Mouse (Mus musculus) adipocyte (in vitro differentiated cells): ENCODE measurements at regions not wholly inside any gene's neighbourhood (a gene's known extent, or its start where the extent isn't known, plus 50 kb on each side); places are given as distances from the start of the nearest gene placed in this dataset.
"Not testable (repeated sequence)": the region's sequence is repeated elsewhere in the genome, so short reads cannot be mapped to it uniquely, and the experiment has no call there.

Source experiments
- DNase-seq: peaks from one replicate; pipeline ENCODE4 v3.0.0-alpha.2; 2016; ENCODE audit warnings: low spot score

- no peak for DNase-seq
Observed at GRCm38 (mm10) chr3:38320998-38321397, 163.6 kb downstream of the Ankrd50 start.

DNA sequence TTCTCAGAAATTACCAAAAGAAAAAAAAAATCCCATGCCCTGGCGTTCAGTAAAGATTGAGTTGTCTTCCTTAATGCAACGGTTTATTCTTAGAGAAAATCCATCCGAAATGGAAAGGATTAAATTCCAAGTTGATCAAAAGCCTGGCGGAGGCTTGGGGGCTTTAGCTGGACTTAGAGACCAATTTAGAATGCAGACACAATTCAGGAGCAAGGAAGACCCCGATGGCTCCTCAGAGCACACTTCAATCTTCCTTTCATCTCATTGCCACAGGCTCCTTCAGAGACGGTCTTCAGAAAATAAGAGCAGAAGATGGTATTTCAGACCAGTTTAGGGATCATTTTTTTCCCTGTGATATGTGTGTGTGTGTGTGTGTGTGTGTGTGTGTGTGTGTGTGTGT is 171.8 kb downstream of the Ankrd50 start:
- DNase-seq = no peak

DNA sequence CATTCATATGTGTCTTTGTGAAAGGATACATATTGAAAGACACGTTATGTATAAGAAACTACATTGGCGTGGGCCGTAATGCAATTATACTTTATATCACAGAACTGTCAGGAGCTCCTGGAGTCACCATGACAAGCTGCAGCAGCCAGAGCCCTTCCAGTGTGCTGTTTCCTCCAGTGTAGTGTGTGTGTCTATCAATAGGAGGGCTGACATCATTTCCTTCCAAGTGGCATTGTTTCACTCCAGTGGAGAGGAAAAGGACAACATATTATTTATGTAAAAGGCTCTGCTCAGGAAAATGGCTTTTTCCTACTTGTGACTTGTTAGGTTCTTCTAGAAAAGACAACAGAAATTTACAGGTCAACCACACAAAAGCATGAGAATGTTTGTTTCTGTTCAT is 172.5 kb downstream of the Ankrd50 start:
- DNase-seq = no peak

GRCm38 (mm10) chr3:38299898-38300751 is 184.5 kb downstream of the Ankrd50 start:
- DNase-seq = no peak

- DNase-seq = peak; percentile 19
Observed at GRCm38 (mm10) chr3:38299236-38299897, 185.3 kb downstream of the Ankrd50 start.

GRCm38 (mm10) chr3:38297499-38297898 is 187.1 kb downstream of the Ankrd50 start:
- peak; percentile 75 for DNase-seq

DNA sequence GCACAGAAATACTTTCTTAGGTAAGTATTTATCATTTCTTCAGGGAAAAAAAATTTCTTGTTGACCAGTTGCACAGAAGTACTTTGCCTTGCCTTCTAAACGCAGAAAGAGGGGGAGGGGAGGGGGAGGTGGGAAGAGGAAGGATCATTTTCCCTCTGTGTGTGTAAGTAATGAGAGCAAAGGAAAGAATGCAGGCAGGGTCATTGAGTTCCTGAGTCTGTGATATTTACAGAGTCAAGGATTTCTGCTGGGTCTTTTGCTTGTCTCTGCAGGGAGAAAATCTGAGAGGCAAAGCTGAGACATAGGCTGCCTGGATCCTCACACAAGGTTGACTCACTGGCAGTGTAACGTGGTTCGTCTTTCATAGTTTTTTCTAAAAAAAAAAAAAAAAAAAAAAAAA is 195.6 kb downstream of the Ankrd50 start:
- no peak for DNase-seq

DNA sequence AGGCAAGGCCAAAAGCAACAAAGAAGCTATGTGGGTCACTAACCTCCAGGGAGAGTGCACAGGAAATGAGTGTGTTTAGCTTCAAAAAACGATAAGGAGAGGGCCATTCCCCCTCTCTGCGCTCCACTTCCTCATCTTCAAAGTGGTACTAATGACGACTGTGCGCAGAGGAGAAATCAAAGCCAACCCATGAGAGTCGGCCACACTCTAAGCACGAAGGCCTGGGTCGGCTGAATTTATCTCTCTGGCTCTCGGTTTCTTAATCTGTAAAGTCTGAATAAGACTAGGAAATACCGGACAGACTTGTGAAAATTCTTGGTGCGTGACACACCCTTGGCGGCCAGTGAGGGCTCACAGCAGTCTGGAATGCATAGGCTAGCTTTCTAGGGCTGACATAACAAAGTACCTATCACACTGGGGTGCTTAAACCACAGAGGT is 200.9 kb downstream of the Ankrd50 start:
- DNase-seq = peak; percentile 40

DNA sequence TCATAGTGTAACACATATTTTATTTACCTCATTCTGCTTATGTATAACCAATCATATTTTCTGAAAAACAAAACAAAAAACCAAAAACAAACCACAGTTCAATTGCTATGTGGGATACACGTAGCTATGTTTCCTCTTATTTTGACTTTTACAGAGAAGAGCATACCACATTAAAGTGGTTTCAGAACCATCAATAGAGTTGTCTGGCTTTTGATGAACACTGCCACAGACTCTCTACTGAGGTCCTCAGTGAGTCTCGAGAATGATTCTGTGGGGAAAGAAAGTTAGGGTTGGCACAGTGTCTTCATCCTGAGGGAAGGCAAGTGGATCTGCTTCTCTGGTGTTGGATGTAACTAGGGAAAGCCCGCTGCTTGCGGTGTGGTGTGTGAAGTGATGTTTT is 201.8 kb downstream of the Ankrd50 start:
- DNase-seq = no peak

GRCm38 (mm10) chr3:38281683-38282082 is 203.0 kb downstream of the Ankrd50 start:
- DNase-seq = no peak

DNA sequence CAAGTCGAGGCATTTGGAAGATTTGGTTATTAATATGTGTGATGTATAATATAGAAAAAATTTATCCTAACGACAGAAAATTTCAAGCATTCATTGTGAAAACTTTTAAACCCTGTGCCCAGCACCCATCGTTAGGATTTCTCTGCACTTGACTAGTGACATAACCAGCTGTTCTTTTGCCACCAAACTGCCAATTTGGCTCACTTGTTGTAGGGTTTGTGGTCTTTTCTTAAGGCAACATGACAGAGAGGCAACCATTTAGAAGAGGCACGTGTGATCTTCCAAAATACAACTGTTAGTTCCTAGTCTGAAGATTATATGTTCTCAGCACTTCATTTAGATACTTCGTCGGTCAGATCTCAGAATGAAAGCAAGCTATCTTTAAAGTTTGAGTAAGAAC is 203.8 kb downstream of the Ankrd50 start:
- DNase-seq = no peak

- DNase-seq = no peak
Observed at GRCm38 (mm10) chr3:38280105-38280504, 204.5 kb downstream of the Ankrd50 start.

DNA sequence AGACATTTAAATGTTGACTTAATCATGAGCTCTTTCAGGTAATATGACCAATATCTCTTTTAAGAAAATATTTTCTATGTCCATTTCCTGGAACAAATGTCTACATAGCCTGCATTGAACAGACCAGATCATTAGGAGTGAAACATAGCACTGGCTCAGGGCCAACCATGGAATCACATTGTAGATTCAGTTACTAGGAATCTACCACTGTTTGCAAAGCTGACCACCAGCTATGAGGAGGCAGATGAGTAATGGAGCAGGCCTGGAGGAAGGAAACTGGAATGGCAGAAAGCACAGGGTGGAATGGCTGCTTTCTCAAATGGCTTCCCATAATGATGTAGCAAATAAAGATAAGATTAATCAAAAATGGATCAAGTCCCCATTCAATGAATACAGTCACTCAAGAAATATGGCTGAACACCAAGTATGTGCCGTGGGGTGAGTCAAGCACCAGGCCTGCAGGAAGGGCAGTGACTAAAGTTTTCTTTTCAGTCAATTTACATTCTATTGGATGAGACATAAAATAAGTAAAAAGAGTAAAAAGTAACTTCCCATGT is 207.6 kb downstream of the Ankrd50 start:
- no peak for DNase-seq

DNA sequence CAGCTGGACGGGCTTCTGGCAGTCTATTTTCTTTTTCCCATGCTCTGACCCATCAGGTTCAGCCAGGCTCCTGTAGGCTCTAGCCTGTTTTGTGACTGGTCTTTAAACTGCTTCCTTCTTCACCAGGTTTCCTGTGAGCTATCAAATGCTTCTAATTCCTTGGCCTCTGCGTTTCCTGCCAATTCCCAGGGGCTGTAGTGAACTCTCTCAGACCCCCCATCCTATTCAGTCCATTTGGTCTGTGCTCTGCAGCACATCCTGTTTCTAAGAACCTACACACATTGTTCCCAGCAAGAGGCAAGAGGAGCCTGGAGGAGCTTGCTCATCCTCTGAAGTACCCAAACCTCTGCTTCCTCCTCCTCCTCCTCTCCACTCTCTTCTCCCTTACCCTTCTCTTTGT is 209.3 kb downstream of the Ankrd50 start:
- DNase-seq = no peak

GRCm38 (mm10) chr3:38270742-38271141 is 213.9 kb downstream of the Ankrd50 start:
- DNase-seq = no peak

GRCm38 (mm10) chr3:38268226-38268625 is 216.4 kb downstream of the Ankrd50 start:
- no peak for DNase-seq

GRCm38 (mm10) chr3:38263261-38264141 is 221.1 kb downstream of the Ankrd50 start:
- DNase-seq = no peak

DNA sequence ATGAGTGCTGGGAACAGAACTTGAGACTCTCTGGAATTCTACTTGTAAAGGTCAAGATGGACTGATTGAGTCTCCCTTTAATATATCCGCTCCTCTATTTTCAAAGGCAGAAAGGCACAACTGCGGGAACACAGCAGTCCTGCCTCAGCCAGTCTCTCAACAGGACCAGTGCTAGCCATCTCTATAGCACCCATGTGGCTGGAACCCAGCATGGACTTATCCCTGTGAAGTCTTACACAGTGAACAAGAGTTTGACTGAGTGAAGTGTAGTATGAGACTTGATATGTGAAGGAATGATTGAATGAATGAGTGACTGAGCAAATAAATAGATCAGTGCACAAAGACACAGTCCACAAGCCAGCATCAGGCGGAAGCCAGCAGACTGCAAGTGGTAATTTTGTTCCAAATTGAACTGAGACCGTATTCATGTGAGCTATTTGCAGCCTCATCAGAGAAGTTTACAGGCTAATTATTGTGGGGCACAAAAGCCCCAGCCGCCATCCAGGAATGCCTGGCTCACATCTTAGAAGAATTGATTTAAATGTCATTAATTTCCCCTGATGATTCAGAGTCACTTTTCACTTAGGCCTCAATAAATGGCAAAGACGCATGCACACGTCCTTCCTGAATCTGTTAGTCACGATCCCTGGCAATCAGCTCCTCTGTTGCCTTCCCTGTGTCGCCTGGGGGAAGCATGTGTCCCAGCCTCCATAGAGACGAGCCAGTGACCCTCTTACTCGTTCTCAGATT is 223.1 kb downstream of the Ankrd50 start:
- no peak for DNase-seq

DNA sequence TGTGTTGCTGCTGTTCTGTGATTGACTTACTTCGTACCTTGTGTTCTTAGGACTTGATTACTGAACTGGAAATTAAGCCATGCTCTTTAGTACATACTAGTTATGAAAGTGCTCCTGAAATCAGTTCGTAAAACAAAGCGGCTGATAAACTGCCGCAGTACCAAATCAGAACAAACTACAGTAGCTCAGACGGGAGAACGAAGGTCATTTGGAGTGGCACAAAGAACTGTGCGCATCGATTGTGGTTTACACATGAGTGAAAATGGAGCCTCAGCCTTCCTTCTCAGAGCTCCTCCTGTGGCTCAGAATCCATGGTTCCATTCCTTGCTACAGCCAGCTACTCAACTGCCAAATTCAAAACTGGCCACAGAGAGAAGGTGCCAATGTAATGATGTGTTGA is 225.4 kb downstream of the Ankrd50 start:
- DNase-seq = not testable (repeated sequence)

DNA sequence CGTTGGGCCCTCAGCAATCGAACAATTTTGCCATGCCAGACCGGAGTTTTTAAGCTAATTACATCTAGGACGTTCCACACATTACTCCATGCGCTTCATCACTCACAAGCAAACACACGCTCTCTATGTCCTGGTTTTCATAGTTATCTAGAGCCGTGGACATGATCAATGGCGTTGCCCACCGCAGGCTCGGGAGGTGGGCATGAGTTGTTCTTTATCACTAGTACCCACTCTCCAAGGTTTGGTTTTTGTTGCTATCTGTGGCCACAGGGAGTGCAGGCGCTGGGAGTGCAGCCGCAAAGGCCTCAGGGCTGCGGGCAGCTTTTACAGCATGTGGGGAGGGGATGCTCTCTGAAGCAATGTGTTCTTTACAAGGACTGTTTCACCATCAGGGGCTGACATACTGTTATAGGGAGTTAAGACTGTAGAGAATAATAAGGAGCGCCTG is 226.8 kb downstream of the Ankrd50 start:
- DNase-seq = no peak
